Mouse (Mus musculus): ENCODE data around the gene Chrd. TPM values are rescaled to one million over a fixed set of nuclear protein-coding genes. Genes with fewer than 3 reads are reported as not detected.

The Chrd gene
- polyA plus RNA-seq, 3 experiments from 2014 or later = not detected

- ATAC-seq = no peak
Measured at GRCm38 (mm10) chr16:20733731-20734730, 1.1 kb downstream of the Chrd start, which contains the start of gene Thpo. Thpo (minus strand) TSS chr16:20734511.

- ATAC-seq = no peak
Measured at GRCm38 (mm10) chr16:20735651-20736050, 2.7 kb downstream of the Chrd start.

DNA sequence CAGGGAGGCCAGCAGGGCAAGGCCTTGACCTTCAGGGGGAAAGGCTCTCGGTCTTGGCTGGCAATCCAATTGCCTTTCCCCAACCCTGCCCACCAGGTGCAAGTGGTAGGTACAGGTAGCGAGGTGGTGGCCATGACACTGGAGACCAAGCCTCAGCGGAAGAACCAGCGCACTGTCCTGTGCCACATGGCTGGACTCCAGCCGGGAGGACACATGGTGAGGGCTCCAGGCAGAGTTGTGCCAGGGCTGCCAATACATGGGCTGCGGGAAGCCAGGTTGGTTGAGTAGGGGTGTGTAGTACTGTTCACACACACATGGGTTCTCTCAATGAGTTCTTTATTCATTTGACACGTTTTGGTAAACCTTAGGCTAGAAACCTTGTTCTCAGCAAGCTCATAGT lies 3.2 kb downstream of the Chrd start:
- no peak for ATAC-seq

DNA sequence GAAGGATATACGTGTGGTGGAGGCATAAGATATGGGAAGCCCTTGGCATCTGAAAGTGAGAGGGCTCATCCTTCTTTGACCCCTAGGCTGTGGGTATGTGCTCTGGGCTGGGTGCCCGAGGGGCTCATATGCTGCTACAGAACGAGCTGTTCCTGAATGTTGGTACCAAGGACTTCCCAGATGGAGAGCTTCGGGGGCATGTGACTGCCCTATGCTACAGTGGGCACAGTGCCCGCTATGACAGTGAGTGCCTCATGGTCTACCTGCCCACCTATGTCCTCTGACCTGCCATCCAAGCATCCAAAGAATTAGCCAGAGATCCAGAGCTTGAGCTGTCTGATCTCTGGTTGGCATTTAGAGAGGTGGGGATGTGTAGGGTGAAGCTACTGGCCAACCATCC lies 3.9 kb downstream of the Chrd start:
- ATAC-seq = no peak

DNA sequence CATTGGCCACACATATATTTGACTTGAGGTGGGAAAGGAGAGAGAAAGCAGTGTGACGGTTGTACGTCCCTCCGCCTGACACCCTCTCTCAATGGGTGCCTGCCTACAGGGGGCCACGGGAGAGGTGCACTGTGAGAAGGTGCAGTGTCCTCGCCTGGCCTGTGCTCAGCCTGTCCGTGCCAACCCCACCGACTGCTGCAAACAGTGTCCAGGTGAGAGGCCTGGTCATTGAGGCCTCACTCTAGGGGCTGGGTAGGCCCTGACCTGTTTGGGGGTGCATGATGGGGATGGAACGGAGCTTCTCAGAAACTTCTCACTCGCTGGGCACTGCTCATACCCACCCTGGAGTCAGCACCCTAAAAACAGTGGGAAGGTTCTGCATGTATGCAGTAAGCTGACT lies 6.9 kb downstream of the Chrd start:
- ATAC-seq = no peak

DNA sequence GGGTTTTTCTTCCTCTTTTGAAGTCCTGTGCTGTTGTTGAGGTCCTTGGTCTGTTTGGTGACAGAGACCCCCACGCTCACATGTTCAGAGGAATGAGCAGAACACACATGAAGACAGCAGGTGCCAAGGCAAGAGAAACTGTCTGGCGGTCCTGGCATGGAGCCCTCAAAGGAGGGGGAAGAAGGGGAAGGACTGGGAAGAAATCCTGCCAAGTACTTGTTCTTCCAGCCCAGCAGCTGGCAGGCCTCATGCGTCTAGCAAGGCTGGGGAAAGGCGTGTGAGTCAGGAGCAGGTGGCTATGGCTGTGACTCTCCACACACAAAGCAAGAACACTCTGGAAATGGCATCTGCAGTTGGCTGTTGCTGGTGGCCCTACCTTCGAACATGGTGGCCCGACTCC lies 13.7 kb downstream of the Chrd start:
- ATAC-seq = no peak

- no peak for ATAC-seq
Measured at GRCm38 (mm10) chr16:20750518-20750917, 17.6 kb downstream of the Chrd start.

DNA sequence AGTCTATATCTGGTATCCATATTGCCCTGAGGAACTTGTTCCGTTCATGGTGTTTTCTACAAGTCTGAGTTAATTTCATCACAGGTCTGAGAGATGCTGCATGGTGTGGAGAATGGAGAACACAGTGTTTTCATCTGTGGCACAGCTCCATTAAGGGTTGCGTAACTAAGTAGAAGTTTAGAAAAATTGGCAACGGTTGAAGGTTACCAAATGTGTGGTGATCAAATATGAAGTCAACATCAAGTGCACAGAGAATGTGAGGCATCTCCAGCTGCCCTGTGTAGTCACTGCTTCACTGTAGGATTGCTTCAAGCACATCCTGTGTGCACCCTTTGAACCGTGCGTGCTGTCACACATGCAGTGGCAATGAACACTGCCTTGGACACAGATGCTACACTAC lies 23.1 kb downstream of the Chrd start:
- no peak for ATAC-seq

DNA sequence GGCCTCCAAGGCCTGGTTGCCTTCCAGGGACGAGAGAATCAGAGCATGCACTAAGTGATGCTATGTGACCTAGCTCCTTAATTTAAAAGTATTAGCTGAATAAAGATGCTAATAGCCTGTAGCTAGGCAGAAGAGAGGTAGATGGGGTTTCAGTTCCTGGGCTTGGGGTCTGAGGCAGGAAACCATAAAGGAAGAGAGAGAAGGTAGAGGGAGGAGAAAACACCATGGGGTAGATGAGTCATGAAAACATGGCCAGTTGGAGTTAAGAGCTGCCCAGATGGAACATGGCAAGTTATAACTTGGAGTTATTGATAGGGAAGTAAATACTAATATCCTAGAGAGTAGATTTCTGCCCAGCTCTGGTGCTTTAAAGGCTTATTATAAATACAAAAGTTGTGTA lies 24.5 kb downstream of the Chrd start:
- ATAC-seq = no peak

- no peak for ATAC-seq
Measured at GRCm38 (mm10) chr16:20761681-20762080, 28.8 kb downstream of the Chrd start.

DNA sequence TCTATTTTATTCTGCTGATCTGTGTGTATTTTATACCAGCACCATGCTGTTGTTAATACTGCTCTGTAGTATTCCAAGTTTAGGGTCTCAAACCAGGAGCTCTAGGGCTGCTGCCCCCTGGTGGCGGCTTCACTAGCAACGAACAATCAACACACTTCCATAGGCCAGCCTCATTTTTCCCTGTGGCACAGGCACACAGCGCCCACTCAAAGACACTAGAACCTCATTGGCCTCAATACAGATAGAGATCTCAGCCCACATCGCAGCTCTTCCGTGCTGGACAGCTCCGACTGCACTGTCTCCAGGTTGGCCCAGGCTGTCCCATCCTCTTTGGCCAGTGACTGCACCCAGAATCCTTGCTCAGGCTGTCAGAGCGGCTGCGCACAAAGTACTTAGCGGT lies 32.3 kb downstream of the Chrd start:
- ATAC-seq = peak; percentile 58

GRCm38 (mm10) chr16:20775021-20775420 lies 42.1 kb downstream of the Chrd start:
- no peak for ATAC-seq

DNA sequence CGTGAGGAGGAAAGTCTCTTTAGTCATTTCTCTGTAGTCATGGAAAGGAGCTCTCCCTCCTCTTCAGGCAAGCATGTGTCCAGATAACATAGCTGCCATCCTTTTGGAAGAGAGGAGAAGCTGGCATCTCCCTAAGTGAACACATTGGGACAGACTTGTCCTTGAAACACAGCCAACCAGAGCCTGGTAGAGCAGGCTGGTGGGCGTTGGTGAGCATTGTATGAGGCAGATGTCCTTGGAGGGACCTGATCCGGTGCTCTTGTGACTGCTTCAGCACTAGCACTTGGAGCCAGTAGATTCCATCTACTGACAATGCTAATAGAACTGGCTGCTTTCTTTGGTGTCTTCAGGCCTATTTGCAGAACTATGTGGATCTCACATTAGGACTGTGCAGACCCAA lies 46.9 kb downstream of the Chrd start:
- ATAC-seq = no peak

DNA sequence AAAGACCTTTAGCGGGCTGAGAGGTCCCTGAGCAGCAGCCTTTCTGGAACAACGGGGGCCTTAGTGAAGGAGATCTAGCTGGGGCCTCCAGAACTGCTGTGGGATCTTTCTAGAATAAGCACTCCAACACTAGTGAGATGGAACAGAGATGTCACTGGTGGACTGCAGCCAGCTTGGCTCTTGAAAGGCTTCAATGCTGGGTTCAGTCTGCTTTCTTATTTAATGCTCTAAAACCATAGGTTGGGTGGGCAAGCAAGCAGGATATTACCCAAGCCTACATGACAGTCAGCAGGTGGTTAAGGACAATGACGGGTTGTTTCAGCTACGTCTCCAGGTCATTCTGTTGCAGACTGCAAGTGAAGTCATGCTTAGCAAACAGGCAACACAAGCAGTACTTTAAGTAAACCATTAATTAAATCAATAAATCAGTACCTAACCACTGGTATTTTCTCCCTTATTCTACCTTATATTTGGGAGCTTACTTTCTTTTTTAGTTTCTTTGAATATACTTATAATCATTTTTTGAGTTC lies 48.2 kb downstream of the Chrd start:
- ATAC-seq = no peak

GRCm38 (mm10) chr16:20783891-20784290 lies 51.0 kb downstream of the Chrd start:
- no peak for ATAC-seq

DNA sequence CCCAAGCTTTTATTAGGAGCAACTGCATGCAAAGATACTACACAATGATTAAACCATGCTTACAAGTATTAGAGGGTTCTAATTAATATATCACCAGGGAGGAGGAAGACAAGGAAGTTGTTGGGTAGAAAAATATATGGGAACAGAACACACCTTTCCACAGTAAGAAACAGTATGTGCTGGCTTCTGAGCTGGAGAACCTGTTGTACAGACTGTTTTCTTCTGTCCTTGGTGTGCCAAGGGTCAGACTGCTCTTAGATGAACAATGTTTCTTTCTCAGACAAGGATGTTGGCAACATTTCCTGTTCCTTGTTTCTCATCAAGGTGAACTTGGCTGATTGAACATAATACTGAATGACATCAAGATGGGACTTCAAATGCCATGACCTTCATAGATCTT lies 51.8 kb downstream of the Chrd start:
- ATAC-seq = no peak

GRCm38 (mm10) chr16:20786556-20786955 lies 53.6 kb downstream of the Chrd start:
- ATAC-seq = no peak

GRCm38 (mm10) chr16:20791803-20792202 lies 58.9 kb downstream of the Chrd start:
- ATAC-seq = no peak

Other genes starting within 250 kb of the Chrd start
- gene Eif2b5, start 234.3 kb upstream of the Chrd start, polyA plus RNA-seq (2017; shearing (Covaris generic)) = 10 to 100 TPM; 13.1 to 19.0 (median 14.8) TPM
- gene Dvl3, start 216.1 kb upstream of the Chrd start, polyA plus RNA-seq (2017; shearing (Covaris generic)) = 10 to 100 TPM; 10.9 to 19.2 (median 12.4) TPM
- 100 to 1,000 TPM; 494 to 560 (median 499) TPM for gene Ap2m1, start 197.6 kb upstream of the Chrd start, polyA plus RNA-seq (2017; shearing (Covaris generic))
- 10 to 100 TPM; 49.8 to 94.5 (median 71.5) TPM for gene Abcf3, start 184.6 kb upstream of the Chrd start, polyA plus RNA-seq (2017; shearing (Covaris generic))
- under 1 TPM in 2 of 3 experiments, not detected in 1; 0.24 to 0.31 TPM for gene Vwa5b2, start 143.7 kb upstream of the Chrd start, polyA plus RNA-seq (2017; shearing (Covaris generic))
- 10 to 100 TPM; 12.0 to 19.3 (median 18.7) TPM for gene Eef1akmt4, start 121.5 kb upstream of the Chrd start, polyA plus RNA-seq (2017; shearing (Covaris generic))
- gene Gm49333, start 121.5 kb upstream of the Chrd start, polyA plus RNA-seq (2017; shearing (Covaris generic)) = not detected
- 10 to 100 TPM; 22.7 to 33.7 (median 28.4) TPM for gene Alg3, start 121.4 kb upstream of the Chrd start, polyA plus RNA-seq (2017; shearing (Covaris generic))
- gene Camk2n2, start 111.8 kb upstream of the Chrd start, polyA plus RNA-seq (2017; shearing (Covaris generic)) = under 1 TPM in 1 of 3 experiments, not detected in 2; 0.43 TPM
- not detected for gene Ece2, start 103.3 kb upstream of the Chrd start, polyA plus RNA-seq (2017; shearing (Covaris generic))
- 100 to 1,000 TPM; 135 to 198 (median 183) TPM for gene Psmd2, start 81.5 kb upstream of the Chrd start, polyA plus RNA-seq (2017; shearing (Covaris generic))
- 10 to 100 TPM; 48.9 to 68.0 (median 51.3) TPM for gene Eif4g1, start 64.8 kb upstream of the Chrd start, polyA plus RNA-seq (2017; shearing (Covaris generic))
- gene Fam131a, start 39.9 kb upstream of the Chrd start, polyA plus RNA-seq (2017; shearing (Covaris generic)) = under 1 TPM; 0.30 to 0.78 (median 0.59) TPM
- 10 to 100 TPM; 63.1 to 71.1 (median 64.1) TPM for gene Polr2h, start 15.5 kb upstream of the Chrd start, polyA plus RNA-seq (2017; shearing (Covaris generic))
- 1 to 10 TPM in 1 of 3 experiments, under 1 TPM in 2; 0.48 to 1.2 (median 0.79) TPM for gene Clcn2, start 15.4 kb upstream of the Chrd start, polyA plus RNA-seq (2017; shearing (Covaris generic))
- not detected for gene Thpo, start 1.4 kb downstream of the Chrd start, polyA plus RNA-seq (2017; shearing (Covaris generic))